Mouse (Mus musculus): ENCODE measurements around the gene Il6st.

Gene Il6st

GRCm38 (mm10) chr13:112440668-112441067, 23.2 kb upstream of the Il6st start:
- CTCF ChIA-PET, result no interaction called here

GRCm38 (mm10) chr13:112442867-112443529, 20.9 kb upstream of the Il6st start:
- CTCF ChIA-PET, result interaction anchor here (0.5 to 0.8 kb wide), 2 partner anchors 16 to 145 kb away, joined by 3 to 9 read pairs; no protein-coding TSS in a partner anchor

GRCm38 (mm10) chr13:112447108-112447665, 16.7 kb upstream of the Il6st start:
- CTCF ChIA-PET, result interaction anchor here (0.7 kb wide), 1 partner anchor 659 kb away, joined by 7 read pairs; no protein-coding TSS in a partner anchor

- CTCF ChIA-PET, result no interaction called here
Measured at GRCm38 (mm10) chr13:112450210-112450609, 13.7 kb upstream of the Il6st start.

- CTCF ChIA-PET, result interaction anchor here (0.7 kb wide), 1 partner anchor 719 kb away, joined by 8 read pairs; no protein-coding TSS in a partner anchor
Measured at GRCm38 (mm10) chr13:112457366-112457765, 6.5 kb upstream of the Il6st start.

- CTCF ChIA-PET, result no interaction called here
Measured at GRCm38 (mm10) chr13:112458016-112458415, 5.9 kb upstream of the Il6st start.

GRCm38 (mm10) chr13:112458435-112459018, 5.3 kb upstream of the Il6st start:
- CTCF ChIA-PET, result interaction anchor here (0.6 kb wide), 1 partner anchor 59 kb away, joined by 4 read pairs; no protein-coding TSS in a partner anchor

GRCm38 (mm10) chr13:112459956-112460355, 3.9 kb upstream of the Il6st start:
- CTCF ChIA-PET, result no interaction called here

- CTCF ChIA-PET, result interaction anchor here (0.7 kb wide), 1 partner anchor 353 kb away, joined by 7 read pairs; no protein-coding TSS in a partner anchor
Measured at GRCm38 (mm10) chr13:112462411-112462987, 1.4 kb upstream of the Il6st start.

GRCm38 (mm10) chr13:112463337-112463802, 500 bp upstream of the Il6st start:
- CTCF ChIA-PET, result interaction anchor here (0.7 kb wide), 1 partner anchor 354 kb away, joined by 7 read pairs; no protein-coding TSS in a partner anchor

- CTCF ChIA-PET, result no interaction called here
Measured at GRCm38 (mm10) chr13:112464626-112465287, 887 bp downstream of the Il6st start.

- CTCF ChIA-PET, result no interaction called here
Measured at GRCm38 (mm10) chr13:112465585-112465984, 1.7 kb downstream of the Il6st start.

GRCm38 (mm10) chr13:112466136-112466945, 2.5 kb downstream of the Il6st start:
- CTCF ChIA-PET, result interaction anchor here (0.6 kb wide), 1 partner anchor 48 kb away, joined by 3 read pairs; no protein-coding TSS in a partner anchor

GRCm38 (mm10) chr13:112466946-112467255, 3.0 kb downstream of the Il6st start:
- CTCF ChIA-PET, result interaction anchor here (0.6 kb wide), 2 partner anchors 48 to 79 kb away, joined by 3 to 4 read pairs; no protein-coding TSS in a partner anchor

- CTCF ChIA-PET, result interaction anchor here (0.6 kb wide), 1 partner anchor 79 kb away, joined by 4 read pairs; no protein-coding TSS in a partner anchor
Measured at GRCm38 (mm10) chr13:112467384-112467783, 3.5 kb downstream of the Il6st start.

GRCm38 (mm10) chr13:112469491-112469890, 5.6 kb downstream of the Il6st start:
- CTCF ChIA-PET, result interaction anchor here (0.6 kb wide), 1 partner anchor 43 kb away, joined by 18 read pairs; no protein-coding TSS in a partner anchor

- CTCF ChIA-PET, result interaction anchor here (0.6 kb wide), 1 partner anchor 106 kb away, joined by 6 read pairs; no protein-coding TSS in a partner anchor
Measured at GRCm38 (mm10) chr13:112471201-112471600, 7.3 kb downstream of the Il6st start.

- CTCF ChIA-PET, result no interaction called here
Measured at GRCm38 (mm10) chr13:112472401-112473023, 8.6 kb downstream of the Il6st start.

- CTCF ChIA-PET, result interaction anchor here (0.7 kb wide), 1 partner anchor 158 kb away, joined by 6 read pairs; no protein-coding TSS in a partner anchor
Measured at GRCm38 (mm10) chr13:112473757-112474755, 10.2 kb downstream of the Il6st start.

Data from spleen, embryonic (tissue).